Mouse (Mus musculus): ENCODE measurements around the gene Snrnp200. TPM values are rescaled to one million over a fixed set of nuclear protein-coding genes. Genes with fewer than 3 reads are reported as not detected.
A peak's percentile ranks its signal among the peaks of the same experiment; 100 is the strongest.
"Not testable (repeated sequence)": the region's sequence is repeated elsewhere in the genome, so short reads cannot be mapped to it uniquely, and the experiment has no call there.

Snrnp200 gene
- polyA plus RNA-seq, 1 experiment from 2014 or later = 40.4 TPM

DNA sequence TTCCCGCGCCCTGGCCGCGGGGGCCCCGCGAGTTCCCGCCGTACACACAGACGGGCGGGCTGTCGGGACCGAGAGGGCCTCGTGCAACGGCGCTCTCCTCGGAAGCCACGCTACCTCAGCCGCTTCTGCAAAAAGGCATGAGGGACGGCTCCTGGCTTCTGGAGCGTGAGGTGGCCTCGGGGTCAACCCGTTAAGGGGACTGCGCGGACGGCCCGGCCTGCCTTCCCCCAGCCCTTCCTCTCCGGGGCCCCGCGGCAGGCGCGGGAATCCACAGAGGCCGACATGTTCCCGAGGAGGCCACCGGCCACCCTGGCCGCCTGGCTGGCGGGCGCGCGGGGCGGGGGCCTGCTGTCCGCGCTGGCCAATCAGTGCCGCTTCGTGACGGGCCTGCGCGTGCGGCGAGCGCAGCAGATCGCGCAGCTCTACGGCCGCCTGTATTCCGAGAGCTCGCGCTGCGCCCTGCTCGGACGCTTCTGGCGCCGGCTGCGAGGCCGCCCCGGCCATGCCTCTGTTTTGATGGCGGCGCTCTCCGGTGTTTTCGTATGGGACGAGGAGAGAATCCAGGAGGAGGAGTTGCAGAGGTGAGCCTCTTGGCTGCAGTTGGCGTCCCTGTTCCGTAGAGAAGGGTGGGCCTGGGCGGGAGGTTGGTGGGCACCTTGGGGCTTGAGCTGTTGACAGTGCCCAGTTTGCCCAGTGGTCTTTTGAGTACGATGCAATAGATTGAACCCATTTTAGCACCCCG is 62.3 kb downstream of the Snrnp200 start:
- Histone ChIP-seq H3K27me3 (ENCODE audit: control insufficient read depth, insufficient read depth, low read length) (no peaks in the 10 kb centered on the region), H3K9me3 (replicated peaks; ENCODE audit: control insufficient read depth, low read length) (no peaks in the 10 kb centered on the region), H3K4me2 (ENCODE audit: low read depth, low read length) (peak overlapping the region; percentile 70), H3K4me1 (ENCODE audit: control insufficient read depth, insufficient read depth, low read length) (peaks cover 28% of the 10 kb centered on the region), H3K27ac (ENCODE audit: low read length) (peak overlapping the region; percentile 100), H3K4me3 (ENCODE audit: low read length) (peak overlapping the region; percentile 96), H3K36me3 (ENCODE audit: control insufficient read depth, insufficient read depth) (no peaks in the 10 kb centered on the region), H3K9ac (ENCODE audit: low read length) (peak overlapping the region; percentile 99)
- WGBS = under 1% methylated on average over 73 of the region's 75 CpGs
- ATAC-seq (replicated peaks; ENCODE audit: extremely low read depth, insufficient read depth, low FRiP score) = peak; percentile 93

GRCm38 (mm10) chr2:127271042-127271515 is 62.9 kb downstream of the Snrnp200 start:
- H3K4me1 ChIP-seq (ENCODE audit: control insufficient read depth, insufficient read depth, low read length) = peaks cover 33% of the 10 kb centered on the region
- WGBS = 6% methylated on average over 8 of the region's 8 CpGs
- no peaks in the 10 kb centered on the region for H3K36me3 ChIP-seq (ENCODE audit: control insufficient read depth, insufficient read depth)
- peak overlapping the region; percentile 96 for H3K4me3 ChIP-seq (ENCODE audit: low read length)
- ATAC-seq (replicated peaks; ENCODE audit: extremely low read depth, insufficient read depth, low FRiP score) = no peak
- peak overlapping the region; percentile 70 for H3K4me2 ChIP-seq (ENCODE audit: low read depth, low read length)
- no peaks in the 10 kb centered on the region for H3K9me3 ChIP-seq (replicated peaks; ENCODE audit: control insufficient read depth, low read length)
- H3K27me3 ChIP-seq (ENCODE audit: control insufficient read depth, insufficient read depth, low read length) = no peaks in the 10 kb centered on the region
- H3K9ac ChIP-seq (ENCODE audit: low read length) = peak overlapping the region; percentile 99
- peak overlapping the region; percentile 100 for H3K27ac ChIP-seq (ENCODE audit: low read length)

DNA sequence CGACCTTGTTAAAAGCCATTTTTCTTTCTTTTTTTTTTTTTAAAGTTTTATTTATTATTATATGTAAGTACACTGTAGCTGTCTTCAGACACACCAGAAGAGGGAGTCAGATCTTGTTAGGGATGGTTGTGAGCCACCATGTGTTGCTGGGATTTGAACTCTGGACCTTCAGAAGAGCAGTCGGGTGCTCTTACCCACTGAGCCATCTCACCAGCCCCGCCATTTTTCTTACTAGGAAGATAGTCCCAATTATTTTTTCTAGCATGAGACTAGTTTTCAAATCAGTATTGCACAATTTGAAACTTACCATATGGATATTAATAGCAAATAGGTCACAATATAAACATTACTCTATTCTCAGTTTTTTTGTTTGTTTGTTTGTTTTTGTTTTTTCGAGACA is 63.9 kb downstream of the Snrnp200 start:
- H3K27ac ChIP-seq (ENCODE audit: low read length); H3K9me3 ChIP-seq (replicated peaks; ENCODE audit: control insufficient read depth, low read length); H3K27me3 ChIP-seq (ENCODE audit: control insufficient read depth, insufficient read depth, low read length); H3K36me3 ChIP-seq (ENCODE audit: control insufficient read depth, insufficient read depth); H3K9ac ChIP-seq (ENCODE audit: low read length); ATAC-seq (replicated peaks; ENCODE audit: extremely low read depth, insufficient read depth, low FRiP score): not testable (repeated sequence)
- H3K4me1 ChIP-seq (ENCODE audit: control insufficient read depth, insufficient read depth, low read length) = peaks cover 37% of the 10 kb centered on the region
- H3K4me2 ChIP-seq (ENCODE audit: low read depth, low read length) = peak overlapping the region; percentile 70
- peak overlapping the region; percentile 45; the same call in 1 of the 2 replicates for H3K4me3 ChIP-seq (ENCODE audit: low read length)
- WGBS = 88% methylated on average over 4 of the region's 4 CpGs

DNA sequence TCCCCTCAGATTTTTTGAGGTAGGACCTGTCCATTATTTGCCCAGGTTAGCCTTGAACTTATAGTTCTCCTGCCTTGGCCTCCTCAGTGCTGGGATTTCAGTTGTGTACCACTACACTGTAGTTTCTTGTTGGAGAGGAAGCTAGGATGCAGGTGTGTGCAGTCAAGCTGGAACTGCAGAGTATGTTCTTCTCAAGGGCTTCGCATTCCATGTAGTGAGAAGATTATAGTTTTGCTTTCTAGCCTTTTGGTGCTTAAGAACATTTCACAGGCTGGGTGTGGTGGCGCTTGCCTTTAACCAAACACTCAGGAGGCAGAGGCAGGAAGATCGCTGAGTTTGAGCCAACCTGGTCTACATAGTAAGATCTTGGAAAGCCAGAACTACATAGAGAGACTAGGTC is 64.6 kb downstream of the Snrnp200 start:
- H3K36me3 ChIP-seq (ENCODE audit: control insufficient read depth, insufficient read depth) = no peaks in the 10 kb centered on the region
- H3K4me1 ChIP-seq (ENCODE audit: control insufficient read depth, insufficient read depth, low read length) = peaks cover 37% of the 10 kb centered on the region
- 92% methylated on average over 3 of the region's 3 CpGs for WGBS

GRCm38 (mm10) chr2:127274590-127274989 is 66.4 kb downstream of the Snrnp200 start:
- no peak overlapping the region for H3K4me3 ChIP-seq (ENCODE audit: low read length)
- WGBS = 65% methylated on average over 2 of the region's 2 CpGs
- peak overlapping the region; percentile 38; the same call in 1 of the 2 replicates for H3K4me2 ChIP-seq (ENCODE audit: low read depth, low read length)
- ATAC-seq (replicated peaks; ENCODE audit: extremely low read depth, insufficient read depth, low FRiP score) = no peak
- peak overlapping the region; percentile 51; the same call in 1 of the 2 replicates for H3K27ac ChIP-seq (ENCODE audit: low read length)
- no peaks in the 10 kb centered on the region for H3K27me3 ChIP-seq (ENCODE audit: control insufficient read depth, insufficient read depth, low read length)
- H3K9ac ChIP-seq (ENCODE audit: low read length) = peak overlapping the region; percentile 41; the same call in 1 of the 2 replicates
- H3K36me3 ChIP-seq (ENCODE audit: control insufficient read depth, insufficient read depth) = no peaks in the 10 kb centered on the region
- H3K9me3 ChIP-seq (replicated peaks; ENCODE audit: control insufficient read depth, low read length) = no peaks in the 10 kb centered on the region
- peaks cover 36% of the 10 kb centered on the region for H3K4me1 ChIP-seq (ENCODE audit: control insufficient read depth, insufficient read depth, low read length)

More for the DNA sequence above, 64.6 kb downstream of the Snrnp200 start:
- Histone ChIP-seq H3K4me2 (ENCODE audit: low read depth, low read length) (no peak overlapping the region), H3K27me3 (ENCODE audit: control insufficient read depth, insufficient read depth, low read length) (no peaks in the 10 kb centered on the region), H3K4me3 (ENCODE audit: low read length) (no peak overlapping the region), H3K9me3 (replicated peaks; ENCODE audit: control insufficient read depth, low read length) (no peaks in the 10 kb centered on the region), H3K27ac (ENCODE audit: low read length) (no peak overlapping the region), H3K9ac (ENCODE audit: low read length) (no peak overlapping the region)
- ATAC-seq (replicated peaks; ENCODE audit: extremely low read depth, insufficient read depth, low FRiP score) = no peak

GRCm38 (mm10) chr2:127275551-127276320 is 67.5 kb downstream of the Snrnp200 start:
- H3K27ac ChIP-seq (ENCODE audit: low read length) = peak overlapping the region; percentile 51
- no peak overlapping the region for H3K9ac ChIP-seq (ENCODE audit: low read length)
- H3K27me3 ChIP-seq (ENCODE audit: control insufficient read depth, insufficient read depth, low read length) = no peaks in the 10 kb centered on the region
- 57% methylated on average over 5 of the region's 5 CpGs for WGBS
- no peak overlapping the region for H3K4me3 ChIP-seq (ENCODE audit: low read length)
- ATAC-seq (replicated peaks; ENCODE audit: extremely low read depth, insufficient read depth, low FRiP score) = no peak
- H3K36me3 ChIP-seq (ENCODE audit: control insufficient read depth, insufficient read depth) = no peaks in the 10 kb centered on the region
- H3K4me1 ChIP-seq (ENCODE audit: control insufficient read depth, insufficient read depth, low read length) = peaks cover 36% of the 10 kb centered on the region
- H3K9me3 ChIP-seq (replicated peaks; ENCODE audit: control insufficient read depth, low read length) = no peaks in the 10 kb centered on the region
- H3K4me2 ChIP-seq (ENCODE audit: low read depth, low read length) = peak overlapping the region; percentile 23; the same call in 1 of the 2 replicates

DNA sequence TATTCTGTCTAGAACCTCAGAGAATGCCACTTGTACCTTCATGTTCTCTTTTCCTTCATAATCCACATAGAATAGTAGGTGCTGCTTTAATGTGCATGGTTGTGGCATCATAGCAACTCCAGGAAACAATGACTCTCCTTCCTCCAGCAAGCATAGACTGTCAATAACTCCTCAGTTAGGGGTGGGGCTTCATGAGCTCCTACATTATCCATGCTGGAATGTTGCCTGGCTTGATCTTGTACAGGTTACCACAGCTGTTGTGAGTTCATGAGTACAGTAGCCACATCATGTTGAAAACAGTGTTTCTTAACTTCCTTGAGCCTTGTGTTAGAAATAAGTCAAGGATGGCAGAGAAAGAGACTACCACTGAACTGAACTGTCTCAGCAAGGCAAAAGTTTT is 70.0 kb downstream of the Snrnp200 start:
- Histone ChIP-seq H3K9me3 (replicated peaks; ENCODE audit: control insufficient read depth, low read length) (no peaks in the 10 kb centered on the region), H3K27ac (ENCODE audit: low read length) (no peak overlapping the region), H3K9ac (ENCODE audit: low read length) (no peak overlapping the region), H3K27me3 (ENCODE audit: control insufficient read depth, insufficient read depth, low read length) (no peaks in the 10 kb centered on the region), H3K36me3 (ENCODE audit: control insufficient read depth, insufficient read depth) (no peaks in the 10 kb centered on the region), H3K4me1 (ENCODE audit: control insufficient read depth, insufficient read depth, low read length) (peaks cover 28% of the 10 kb centered on the region), H3K4me3 (ENCODE audit: low read length) (no peak overlapping the region), H3K4me2 (ENCODE audit: low read depth, low read length) (no peak overlapping the region)
- no peak for ATAC-seq (replicated peaks; ENCODE audit: extremely low read depth, insufficient read depth, low FRiP score)

Measured in heart, embryonic 16.5 days (tissue).